Mouse (Mus musculus) lung, postnatal 0 days (tissue): Measurements from ENCODE around the gene Bpifb5. TPM values are rescaled to one million over a fixed set of nuclear protein-coding genes. Genes with fewer than 3 reads are reported as not detected.

Source experiments
- ATAC-seq: fragments of 200-750 bp; cut with Nextera tagmentation; 2 replicates; pipeline ENCODE4 v1.8.0; 2017; ENCODE audit warnings: moderate library complexity
- DNase-seq: peaks from one replicate; pipeline ENCODE4 v3.0.0-alpha.2; 2016; ENCODE audit warnings: low spot score
- H3K27ac ChIP-seq: fragments of 300-500 bp; sonication (generic); 2 replicates; pipeline ENCODE4 v1.5.1; 2014; ENCODE audit warnings: antibody characterized with exemption, mild to moderate bottlenecking, low read length, mixed read lengths
- H3K27me3 ChIP-seq: fragments of 300-500 bp; sonication (generic); replicated peaks from 2 replicates; pipeline ENCODE4 v1.6.1; 2014; ENCODE audit warnings: low read length, mixed read lengths; ENCODE audit not compliant: insufficient read depth
- H3K36me3 ChIP-seq: fragments of 300-500 bp; sonication (generic); 2 replicates; pipeline ENCODE4 v1.6.1; 2014; ENCODE audit warnings: low read length, mixed read lengths; ENCODE audit not compliant: insufficient read depth
- H3K4me1 ChIP-seq: fragments of 300-500 bp; sonication (generic); 2 replicates; pipeline ENCODE4 v1.6.1; 2014; ENCODE audit warnings: antibody characterized with exemption, low read depth, low read length, mixed read lengths; ENCODE audit not compliant: insufficient read depth
- H3K4me2 ChIP-seq: fragments of 300-500 bp; sonication (generic); replicated peaks from 2 replicates; pipeline ENCODE4 v1.6.1; 2014; ENCODE audit warnings: low read depth, mild to moderate bottlenecking, low read length, moderate library complexity, mixed read lengths
- H3K4me3 ChIP-seq: fragments of 300-500 bp; sonication (generic); 2 replicates; pipeline ENCODE4 v1.5.1; 2014; ENCODE audit warnings: low read depth, low read length
- H3K9ac ChIP-seq: fragments of 300-500 bp; sonication (generic); replicated peaks from 2 replicates; pipeline ENCODE4 v1.6.1; 2014; ENCODE audit warnings: low read depth, mild to moderate bottlenecking
- H3K9me3 ChIP-seq: fragments of 300-500 bp; sonication (generic); 2 replicates; pipeline ENCODE4 v1.6.1; 2016; ENCODE audit warnings: low read length, mixed read lengths
- CTCF ChIP-seq: IDR thresholded peaks from 2 replicates; pipeline ENCODE4 v1.5.1; 2016; ENCODE audit warnings: antibody characterized with exemption, mild to moderate bottlenecking
- EP300 ChIP-seq: IDR thresholded peaks from 2 replicates; pipeline ENCODE4 v1.6.1; 2016; ENCODE audit warnings: antibody characterized with exemption, mild to moderate bottlenecking, control low read depth
- WGBS: fragments of 180-500 bp; shearing (Covaris S2); extraction: QIAGEN DNeasy Blood & Tissue Kit; methylation state at CpG from one replicate; pipeline ENCODE4 v1.1.7; 2014; 5-methylcytosine and 5-hydroxymethylcytosine counted together
- polyA plus RNA-seq: library from polyadenylated mRNA; unstranded; fragments of >200 nt; fragmentation: Nextera tagmentation; extraction: Ambion mirVana; gene quantifications from 2 replicates; pipeline ENCODE4 v1.2.1, GENCODE M21; 2015

The Bpifb5 gene
- polyA plus RNA-seq, 1 experiment from 2014 or later = 20.4 TPM

DNA sequence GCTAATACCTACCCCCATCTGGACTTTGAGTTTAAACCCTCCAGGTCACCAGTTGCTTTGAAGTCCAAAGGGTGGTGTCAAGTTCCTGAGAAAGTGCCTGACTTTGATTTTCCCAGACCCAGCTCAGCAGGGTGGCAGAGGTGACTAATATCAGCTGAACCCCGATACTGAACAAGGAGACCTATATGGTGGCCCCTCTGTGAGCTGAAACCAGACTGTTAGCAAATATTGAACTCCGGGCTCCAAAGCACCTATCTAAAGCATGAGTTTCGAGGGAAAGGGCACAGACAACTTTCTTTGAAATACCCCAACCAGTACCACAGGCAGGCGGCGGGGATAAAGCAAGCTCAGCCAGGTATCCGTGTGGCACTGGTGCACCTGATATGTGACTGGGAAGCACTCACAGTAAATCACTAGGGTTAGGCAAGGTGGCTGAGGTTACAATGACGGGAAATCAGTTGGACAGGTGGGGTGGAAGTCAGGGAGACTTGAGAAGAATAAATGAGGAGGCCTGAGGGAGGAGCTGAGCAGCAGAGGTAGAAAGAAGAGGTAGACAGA is 33.6 kb upstream of the Bpifb5 start:
- ATAC-seq (no peak), DNase-seq (no peak)
- Histone ChIP-seq H3K36me3 (no peaks in the 10 kb centered on the region), H3K27ac (no peak overlapping the region), H3K27me3 (no peaks in the 10 kb centered on the region), H3K4me1 (no peaks in the 10 kb centered on the region), H3K9me3 (no peaks in the 10 kb centered on the region), H3K9ac (no peak overlapping the region), H3K4me3 (no peak overlapping the region), H3K4me2 (no peak overlapping the region)
- WGBS = 62% methylated on average over 7 of the region's 7 CpGs
- TF ChIP-seq EP300 (no peak), CTCF (no peak)

DNA sequence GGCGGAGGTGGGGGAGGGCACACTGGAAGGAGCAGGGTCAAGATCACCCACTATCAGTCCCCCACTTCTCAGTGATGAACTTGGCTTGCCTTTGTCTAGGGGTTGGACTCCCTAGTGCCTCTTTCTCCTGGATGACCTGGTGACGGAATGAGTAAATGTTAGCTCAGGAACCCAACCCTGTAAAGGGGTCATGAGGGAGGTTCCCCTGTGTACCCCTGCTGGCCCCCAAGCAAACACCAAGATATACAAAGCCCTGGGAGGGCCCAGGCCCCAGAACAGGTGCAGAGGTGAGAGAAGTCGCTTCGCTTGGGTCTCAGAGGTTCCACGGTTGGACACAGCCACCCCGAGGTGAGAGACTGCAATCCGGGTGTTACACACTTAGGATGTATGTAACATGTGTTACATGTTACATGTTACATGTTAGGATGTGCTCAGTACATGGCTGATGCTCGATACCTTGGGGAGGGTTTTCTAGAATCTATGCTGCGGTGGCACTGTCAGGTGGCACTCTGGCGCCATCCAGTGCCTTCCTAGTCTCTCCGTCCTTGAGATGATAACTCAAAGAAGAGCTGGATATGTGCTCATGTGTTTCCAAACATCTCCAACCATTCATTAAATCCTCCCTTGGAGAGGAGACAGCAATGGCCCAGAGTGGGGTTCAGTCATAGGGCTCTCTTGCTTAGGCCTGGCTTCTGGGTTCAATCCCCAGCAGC is 32.8 kb upstream of the Bpifb5 start, which contains the start of gene Bpifb1:
Gene Bpifb1, plus strand, starts transcription at position 273 of the 713 bp plus-strand sequence.
- no peak within 1 kb of the TSS for H3K4me3 ChIP-seq
- H3K27ac ChIP-seq = no peak within 1 kb of the TSS
- no peaks in the 10 kb centered on the region for H3K27me3 ChIP-seq
- no peaks in the 10 kb centered on the region for H3K9me3 ChIP-seq
- H3K4me1 ChIP-seq = no peaks in the 10 kb centered on the region
- no peak within 1 kb of the TSS for H3K9ac ChIP-seq
- H3K36me3 ChIP-seq = no peaks in the 10 kb centered on the region
- ATAC-seq (no peak), DNase-seq (no peak)
- TF ChIP-seq CTCF (peak; percentile 45), EP300 (no peak)
- 76% methylated on average over 11 of the region's 11 CpGs for WGBS
- no peak within 1 kb of the TSS for H3K4me2 ChIP-seq

DNA sequence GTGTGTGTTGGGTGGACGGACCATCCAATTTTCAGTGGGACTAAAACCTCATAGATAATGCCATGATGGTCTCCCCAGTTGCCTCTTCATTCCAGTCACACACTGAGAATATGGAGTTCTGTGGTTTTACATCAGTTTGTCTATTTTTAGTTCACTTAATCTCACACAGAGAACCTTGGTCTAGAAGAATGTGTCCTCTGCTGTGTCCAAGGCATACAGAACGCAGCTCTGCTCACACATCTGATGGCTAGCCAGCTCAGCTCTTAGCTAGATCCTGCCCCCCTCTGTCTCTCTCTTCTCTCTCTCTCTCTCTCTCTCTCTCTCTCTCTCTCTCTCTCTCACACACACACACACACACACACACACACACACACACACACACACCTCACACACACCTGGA is 31.4 kb upstream of the Bpifb5 start:
- no peaks in the 10 kb centered on the region for H3K9me3 ChIP-seq
- H3K27ac ChIP-seq = no peak overlapping the region
- H3K36me3 ChIP-seq = no peaks in the 10 kb centered on the region
- DNase-seq (no peak), ATAC-seq (no peak)
- H3K27me3 ChIP-seq = no peaks in the 10 kb centered on the region
- no peak overlapping the region for H3K4me3 ChIP-seq
- no peaks in the 10 kb centered on the region for H3K4me1 ChIP-seq
- H3K9ac ChIP-seq = no peak overlapping the region
- WGBS = 71% methylated on average over 2 of the region's 2 CpGs
- TF ChIP-seq CTCF (no peak), EP300 (no peak)
- H3K4me2 ChIP-seq = no peak overlapping the region

DNA sequence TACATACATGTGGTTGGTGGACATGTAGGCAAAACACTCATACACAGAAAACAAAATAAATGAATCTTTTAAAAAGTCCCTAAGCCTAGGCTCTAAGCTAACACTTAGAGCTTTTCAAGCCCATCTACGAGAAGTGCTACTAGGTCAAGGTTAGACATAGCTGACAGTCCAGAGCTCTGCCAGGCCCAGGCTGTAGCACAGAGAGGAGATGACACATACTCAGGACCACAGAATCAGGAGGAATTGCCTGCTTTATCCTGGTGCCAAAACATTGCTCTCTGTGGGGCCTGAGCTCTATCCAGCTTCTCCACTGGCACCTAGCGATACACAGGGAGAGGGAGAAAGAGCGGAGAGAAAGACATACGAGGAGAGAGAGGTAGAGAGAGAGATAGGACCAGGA is 30.5 kb upstream of the Bpifb5 start:
- no peaks in the 10 kb centered on the region for H3K4me1 ChIP-seq
- no peaks in the 10 kb centered on the region for H3K36me3 ChIP-seq
- no peak overlapping the region for H3K27ac ChIP-seq
- ATAC-seq (no peak), DNase-seq (no peak)
- H3K27me3 ChIP-seq = no peaks in the 10 kb centered on the region
- WGBS = 82% methylated on average over 4 of the region's 4 CpGs
- H3K4me3 ChIP-seq = no peak overlapping the region
- no peak overlapping the region for H3K4me2 ChIP-seq
- TF ChIP-seq CTCF (no peak), EP300 (no peak)
- no peaks in the 10 kb centered on the region for H3K9me3 ChIP-seq
- H3K9ac ChIP-seq = no peak overlapping the region

DNA sequence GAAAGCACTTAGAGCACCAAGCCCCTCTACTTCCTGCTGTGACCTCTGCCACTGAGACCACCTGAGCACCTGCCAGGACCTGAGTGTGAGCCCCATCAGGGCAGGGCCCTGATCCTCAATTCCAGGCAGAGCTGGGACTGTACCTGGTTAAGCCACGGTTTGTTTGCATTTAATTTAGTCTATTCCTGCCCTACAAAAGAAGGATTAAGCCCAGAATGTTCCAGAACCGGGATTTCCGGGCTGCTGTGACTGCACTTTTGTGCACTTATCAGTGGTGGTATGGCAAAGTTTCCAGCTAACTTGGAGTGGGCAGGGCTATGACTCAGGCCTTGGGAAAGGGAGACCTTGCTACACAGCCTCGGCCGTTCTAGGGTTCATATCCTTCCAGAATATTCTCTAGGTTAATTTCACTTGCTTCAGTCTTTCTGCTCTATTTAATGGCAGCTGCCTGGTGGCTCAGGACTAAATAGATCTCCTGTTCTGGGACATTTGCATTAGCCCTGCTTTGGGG is 29.5 kb upstream of the Bpifb5 start:
- H3K27ac ChIP-seq = no peak overlapping the region
- no peaks in the 10 kb centered on the region for H3K4me1 ChIP-seq
- H3K36me3 ChIP-seq = no peaks in the 10 kb centered on the region
- WGBS = 54% methylated on average over 5 of the region's 5 CpGs
- H3K9me3 ChIP-seq = no peaks in the 10 kb centered on the region
- H3K9ac ChIP-seq = no peak overlapping the region
- no peak overlapping the region for H3K4me2 ChIP-seq
- H3K4me3 ChIP-seq = no peak overlapping the region
- peak; percentile 49; the same call in 1 of the 2 replicates for ATAC-seq
- TF ChIP-seq CTCF = no peak
- no peak for TF ChIP-seq EP300
- no peaks in the 10 kb centered on the region for H3K27me3 ChIP-seq
- DNase-seq = peak; percentile 27

DNA sequence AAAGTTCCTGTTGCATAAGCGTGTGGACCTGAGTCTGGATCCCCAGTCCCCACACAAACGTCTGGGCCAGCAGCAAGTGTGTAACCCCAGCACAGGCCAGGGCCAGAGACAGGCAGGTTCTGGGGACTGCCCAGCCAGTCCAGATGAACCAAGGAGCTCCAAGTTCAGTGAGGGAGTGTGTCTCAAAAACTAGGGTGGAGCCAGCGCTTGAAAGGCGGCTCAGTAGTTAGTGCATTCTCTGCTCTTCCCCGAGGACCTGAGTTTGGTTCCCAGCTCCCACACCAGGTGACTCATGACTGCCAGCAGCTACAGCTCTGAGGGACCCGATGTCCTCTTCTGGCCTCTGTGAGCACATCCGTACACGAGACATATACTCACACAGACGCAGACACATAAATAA is 26.5 kb upstream of the Bpifb5 start:
- Histone ChIP-seq H3K4me3 (no peak overlapping the region), H3K27ac (no peak overlapping the region), H3K27me3 (no peaks in the 10 kb centered on the region), H3K9ac (no peak overlapping the region), H3K36me3 (no peaks in the 10 kb centered on the region), H3K4me2 (no peak overlapping the region), H3K9me3 (no peaks in the 10 kb centered on the region), H3K4me1 (no peaks in the 10 kb centered on the region)
- WGBS = 87% methylated on average over 9 of the region's 9 CpGs
- no peak for TF ChIP-seq CTCF
- TF ChIP-seq EP300 = no peak
- DNase-seq (no peak), ATAC-seq (no peak)
